Mouse (Mus musculus) mesoderm, embryonic 11.5 days (tissue): ENCODE measurements around the gene Fscn2.
A peak's percentile ranks its signal among the peaks of the same experiment; 100 is the strongest.

Experiments used
- DNase-seq: peaks from one replicate; pipeline ENCODE4 v3.0.0-alpha.2; 2012; ENCODE audit warnings: low read depth, low spot score

Fscn2 gene

DNA sequence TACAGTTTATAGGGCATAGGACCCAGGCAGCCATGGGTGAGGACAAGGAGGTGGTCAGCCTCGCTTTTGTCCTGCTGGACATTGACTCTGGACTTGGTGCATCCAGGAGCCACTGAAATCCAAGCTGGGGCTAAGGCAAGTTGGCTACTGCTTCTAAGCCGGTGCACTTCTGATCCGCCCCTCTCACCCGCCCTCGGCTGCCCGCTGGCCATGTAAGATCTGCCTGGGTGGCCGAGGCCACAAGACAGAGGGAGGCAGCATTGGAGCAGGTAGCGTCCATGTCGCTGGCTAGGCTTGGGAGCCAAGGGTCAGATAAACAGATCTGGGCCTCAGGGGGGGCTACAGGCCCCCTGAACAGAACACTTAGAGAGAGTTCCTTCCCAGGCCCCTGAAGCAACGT, at the start of gene Fscn2:
Fscn2 (plus strand) TSS at position 240 of the 400 bp plus-strand sequence.
- DNase-seq, result no peak

DNA sequence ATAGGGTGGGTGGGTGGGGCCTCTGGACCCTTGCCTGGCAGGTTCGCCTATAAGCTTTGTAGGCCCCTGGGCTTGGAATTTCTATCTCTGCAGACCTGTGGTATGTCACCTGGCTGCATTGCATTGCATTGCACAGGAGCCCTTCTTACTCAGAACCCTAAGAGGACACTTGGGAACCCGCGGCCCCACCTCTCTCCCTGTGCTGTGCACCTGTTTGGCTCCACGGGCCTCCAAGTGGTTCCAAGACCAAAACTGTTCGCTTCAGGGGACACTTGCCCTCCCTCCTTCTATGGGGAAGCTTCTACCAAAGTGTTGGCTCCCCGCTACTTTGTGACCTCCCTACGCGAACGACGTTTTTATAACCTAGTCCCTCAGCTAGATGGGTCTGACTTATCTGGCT, 49.8 kb upstream of the Fscn2 start:
- no peak for DNase-seq

DNA sequence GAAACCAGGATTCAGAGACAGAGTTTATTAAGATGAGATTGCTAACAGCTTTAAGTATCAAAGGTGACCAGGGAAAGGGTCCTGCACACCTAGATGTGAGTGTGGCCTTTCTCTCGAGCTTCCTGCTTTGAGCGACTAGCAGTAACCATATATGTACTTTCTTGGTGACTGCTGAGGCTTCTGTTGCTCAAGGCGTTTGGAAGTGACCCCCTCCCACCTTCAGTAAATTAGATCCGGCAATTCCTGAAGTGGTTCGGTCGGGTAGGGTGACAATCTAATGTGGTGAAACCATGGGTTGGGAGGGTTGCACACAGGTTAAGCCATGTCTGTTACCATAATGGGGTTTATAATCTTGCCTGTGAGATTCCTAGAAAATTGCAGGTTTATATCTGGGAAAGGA, 49.3 kb upstream of the Fscn2 start:
- no peak for DNase-seq

DNA sequence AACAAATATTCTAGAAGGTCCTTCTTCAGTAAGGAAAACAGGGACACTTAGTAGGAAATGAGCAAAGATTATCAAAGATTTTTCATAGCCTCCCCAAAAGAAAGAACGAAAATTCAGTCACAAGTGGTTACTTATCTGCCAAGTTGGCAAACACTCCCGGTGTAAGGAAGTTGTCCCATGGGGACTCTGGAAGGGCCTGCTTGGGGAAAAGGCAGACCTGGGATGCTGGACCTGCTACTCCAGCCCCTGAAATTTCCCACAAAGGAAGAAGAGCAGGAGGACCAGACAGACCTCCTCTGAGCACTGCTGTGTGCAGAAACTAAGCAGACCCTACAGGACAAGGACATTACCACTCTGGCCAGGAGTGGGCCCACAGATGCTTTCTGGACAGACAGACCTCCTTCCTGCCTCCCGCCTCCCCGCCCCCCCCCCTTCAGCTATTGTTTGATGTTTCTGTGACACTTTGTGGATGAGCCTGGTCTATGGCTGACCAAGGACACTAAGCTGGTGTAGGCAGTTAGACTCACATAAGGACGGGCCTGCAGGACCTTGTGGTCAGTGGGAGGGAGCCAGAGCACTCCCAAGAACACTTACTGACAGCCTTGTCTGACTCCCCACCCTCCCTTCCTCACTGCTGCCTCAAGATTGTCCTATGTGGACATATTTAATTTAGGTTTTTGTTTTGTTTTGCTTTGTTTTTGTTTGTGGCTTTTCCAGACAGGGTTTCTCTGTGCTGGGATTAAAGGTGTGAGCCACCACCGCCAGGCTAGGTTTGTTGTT, 47.2 kb upstream of the Fscn2 start:
- DNase-seq, result no peak

DNA sequence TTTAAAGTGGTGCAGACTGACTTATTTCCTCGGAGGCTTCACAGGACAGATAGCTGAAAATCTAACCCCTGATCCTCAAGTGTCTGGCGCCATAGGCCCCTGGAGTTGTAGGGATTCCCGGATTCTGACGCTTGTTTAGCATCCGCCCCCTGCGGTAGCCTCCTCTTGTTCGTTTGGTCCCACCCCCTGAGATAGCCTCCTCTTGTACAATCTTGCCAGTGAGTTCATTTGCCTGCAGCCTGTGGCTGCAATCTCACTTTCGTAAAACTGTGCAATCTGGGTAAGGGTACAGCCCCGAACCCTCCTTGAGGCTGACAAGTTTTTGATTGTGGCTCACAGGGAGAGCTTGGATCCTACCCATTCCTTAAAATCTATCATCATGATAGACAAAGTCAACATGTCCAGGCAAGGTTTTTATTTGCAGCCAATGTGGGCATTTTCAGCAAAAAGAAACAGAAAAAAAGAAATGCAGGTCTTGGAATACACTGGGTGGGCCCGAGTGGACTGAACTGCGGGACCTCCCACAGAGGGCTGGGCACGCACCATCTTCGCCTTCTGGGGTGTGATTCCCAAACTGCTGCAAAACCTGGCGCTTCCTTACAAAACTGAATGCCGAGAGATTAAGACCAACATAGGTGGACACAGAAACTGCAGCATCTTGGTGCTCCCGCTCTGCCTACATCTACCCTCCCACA, 46.5 kb upstream of the Fscn2 start:
- no peak for DNase-seq

DNA sequence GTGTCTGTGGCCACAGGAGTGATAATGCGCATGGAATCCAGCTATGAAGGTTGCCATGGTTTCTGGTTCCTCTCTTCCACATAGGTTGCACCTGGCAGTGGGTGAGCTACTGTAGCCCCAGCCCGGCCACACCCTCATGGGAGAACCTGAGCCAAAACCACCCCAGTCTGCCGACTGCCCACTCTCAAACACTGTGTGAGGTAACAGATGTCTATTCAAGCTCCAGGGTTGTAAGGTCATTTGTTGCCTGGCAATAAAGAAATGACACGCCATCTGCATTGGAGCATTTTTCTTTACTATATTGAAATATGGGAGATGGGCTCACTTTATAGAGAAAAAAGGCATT, 45.9 kb upstream of the Fscn2 start:
- no peak for DNase-seq

DNA sequence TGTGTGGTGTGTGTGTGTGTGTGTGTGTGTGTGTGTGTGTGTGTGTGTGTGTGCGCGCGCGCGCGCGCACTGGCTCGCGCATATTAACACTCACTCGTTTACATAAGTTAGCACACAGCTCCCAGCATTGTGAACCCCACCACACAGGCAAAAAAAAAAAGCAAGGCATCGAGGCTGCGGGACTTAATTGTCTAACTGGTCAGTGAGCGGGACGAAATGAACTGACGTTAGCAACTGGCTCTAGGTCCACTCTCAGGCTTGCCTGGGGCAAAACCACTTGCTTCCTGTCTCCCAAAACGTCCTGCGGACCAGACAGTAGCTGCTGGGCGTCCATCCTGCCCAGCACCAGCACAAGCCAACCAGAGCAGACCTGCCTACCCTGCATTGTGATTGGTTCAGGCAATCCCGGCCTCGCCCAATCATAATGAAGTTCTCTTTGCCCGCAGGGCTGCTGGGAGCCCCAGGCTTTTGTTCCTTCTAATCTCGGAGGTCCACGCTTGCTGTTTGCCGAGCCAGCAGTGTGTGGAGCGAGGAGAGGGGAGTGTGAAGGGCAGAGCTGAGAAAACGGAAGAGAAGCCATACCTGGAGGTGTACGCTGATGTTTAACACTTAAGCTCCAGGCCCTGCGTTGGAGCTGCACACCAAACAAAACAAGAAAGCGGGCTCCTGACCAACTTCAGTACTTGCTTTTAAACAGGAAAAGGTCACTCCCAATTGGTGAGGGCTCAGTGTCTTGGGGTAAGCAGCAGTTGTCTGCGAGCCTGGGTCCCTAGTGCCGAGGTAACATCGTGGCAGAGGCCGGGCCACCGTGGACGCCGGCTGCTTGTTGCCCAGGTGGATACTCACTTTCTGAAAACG, 45.3 kb upstream of the Fscn2 start:
- DNase-seq, result peak; percentile 97

DNA sequence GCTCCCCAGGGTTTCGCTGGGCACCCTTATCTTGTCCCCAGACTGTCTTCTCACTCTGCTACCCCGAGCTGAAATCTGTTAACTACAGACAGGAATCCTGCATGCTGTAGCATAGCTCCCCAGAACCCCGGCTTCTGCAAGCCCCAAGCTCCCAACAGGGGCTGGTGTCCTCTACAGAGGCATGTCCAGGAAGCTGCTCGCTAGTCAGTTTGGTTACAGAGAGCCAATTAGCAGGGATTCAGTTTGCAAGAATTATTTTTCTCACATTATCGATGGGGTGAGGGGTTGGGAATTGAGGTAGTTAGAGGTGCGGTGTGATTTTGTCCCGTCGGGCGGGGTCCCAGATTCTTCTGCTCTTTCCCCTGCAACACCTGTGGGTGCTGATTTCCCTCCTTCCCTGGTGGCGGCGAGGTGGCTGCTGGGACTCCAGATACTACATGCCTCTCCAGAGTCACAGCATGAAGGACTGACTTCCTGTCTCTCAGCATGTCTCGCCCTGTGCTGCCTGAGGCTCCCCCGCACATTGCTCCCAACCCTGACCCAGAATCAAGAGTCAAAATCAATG, 44.6 kb upstream of the Fscn2 start:
- no peak for DNase-seq

DNA sequence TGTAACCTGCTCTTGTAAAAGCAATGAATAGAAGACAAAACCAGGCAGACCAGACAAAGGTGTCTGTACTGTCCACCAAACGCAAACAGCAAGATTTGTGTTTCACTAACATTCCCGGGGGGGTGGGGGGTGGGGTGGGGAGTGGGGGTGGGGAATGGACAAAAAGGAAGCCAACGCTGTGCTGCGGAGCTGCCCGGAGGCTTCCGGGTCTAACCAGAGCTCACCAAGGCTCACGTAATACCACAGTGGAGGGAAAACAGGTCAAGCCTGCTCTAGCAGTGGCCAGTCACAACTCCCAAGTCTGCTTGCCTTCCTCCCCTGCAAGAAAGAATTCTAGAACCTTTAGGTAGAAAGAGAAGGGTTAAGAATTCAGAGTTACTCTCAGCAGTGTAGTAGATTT, 43.9 kb upstream of the Fscn2 start:
- no peak for DNase-seq

DNA sequence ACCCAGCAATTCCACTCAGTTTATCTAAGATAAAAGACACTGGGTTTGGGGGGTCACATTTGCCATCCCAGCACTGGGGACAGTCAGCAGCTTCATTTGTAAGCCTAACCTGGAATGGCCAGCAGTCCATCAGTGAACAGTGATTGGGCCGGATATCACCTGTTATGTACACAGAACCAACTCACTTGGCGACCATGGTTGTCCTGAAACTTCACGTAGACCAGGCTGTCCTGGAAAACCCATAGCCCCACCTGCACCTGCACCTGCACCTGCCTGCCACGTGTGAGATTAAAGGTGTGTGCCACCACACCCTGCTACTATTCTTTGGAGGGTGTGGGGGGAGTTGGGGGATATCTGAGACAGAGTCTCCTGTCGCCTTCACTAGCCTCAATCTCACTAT, 42.0 kb upstream of the Fscn2 start:
- DNase-seq, result no peak

DNA sequence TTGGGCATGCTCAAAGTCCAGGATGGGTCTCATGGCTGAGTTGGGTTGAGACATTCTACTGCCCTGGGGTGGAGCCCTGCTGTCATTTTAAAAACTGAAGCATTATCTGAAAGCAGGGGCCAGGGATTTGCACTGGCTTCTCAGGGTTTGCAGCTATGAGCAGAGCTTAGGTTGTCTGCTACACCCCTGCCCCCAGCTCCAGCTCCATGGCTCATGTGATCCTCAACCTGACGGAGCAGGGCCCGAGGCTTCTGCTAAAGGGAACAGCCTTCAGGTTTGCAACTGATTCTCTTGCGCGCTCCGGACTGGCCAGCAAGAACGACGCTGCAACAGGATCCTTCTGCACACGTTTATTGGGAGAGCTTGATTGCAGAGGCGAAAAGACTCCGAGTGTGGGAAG, 41.2 kb upstream of the Fscn2 start:
- DNase-seq, result no peak

DNA sequence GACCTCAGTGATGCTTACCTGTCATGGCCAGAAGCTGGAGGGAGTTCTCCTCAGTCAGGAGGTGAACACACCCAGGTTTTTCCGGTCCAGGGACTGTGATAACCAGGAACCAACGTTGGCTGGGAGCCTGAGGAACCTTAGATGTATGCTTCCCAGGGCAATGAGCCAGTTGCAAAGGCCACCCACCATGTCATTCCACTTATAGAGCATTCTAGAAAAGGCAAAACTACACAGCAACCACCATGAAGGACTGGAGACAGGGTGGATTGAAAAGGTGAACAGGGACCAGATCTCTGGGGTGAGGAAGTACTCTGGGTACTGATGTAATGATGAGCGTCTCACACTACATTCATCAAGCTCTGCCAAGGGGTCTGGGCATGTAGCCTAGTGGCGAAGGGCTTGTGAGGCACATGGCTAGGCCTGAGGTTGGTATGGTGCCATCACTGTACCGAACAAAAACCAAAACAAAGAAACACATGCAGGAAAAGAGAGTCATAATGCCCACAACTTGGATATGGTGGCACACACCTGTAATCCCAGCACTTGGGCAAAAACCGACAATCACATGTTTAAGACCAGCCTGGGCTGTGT, 25.8 kb upstream of the Fscn2 start:
- no peak for DNase-seq

DNA sequence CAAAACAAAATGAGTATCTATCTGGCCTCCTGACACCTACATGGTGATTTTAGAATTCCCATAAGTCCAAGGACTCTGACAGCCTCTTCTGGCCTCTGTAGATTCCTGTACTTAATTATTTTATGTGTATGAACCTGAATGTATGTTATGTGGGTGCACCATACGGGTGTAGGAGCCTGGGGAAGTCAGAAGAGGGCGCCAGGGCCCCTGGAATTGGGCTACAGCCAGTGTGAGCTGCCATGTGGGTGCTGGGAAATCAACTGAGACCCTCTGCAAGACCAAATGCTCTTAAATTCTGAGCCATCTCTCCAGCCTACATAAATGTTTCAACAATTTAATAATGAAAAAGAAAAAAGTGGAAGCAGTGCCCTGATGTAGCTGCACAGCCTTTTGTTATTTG, 23.9 kb upstream of the Fscn2 start:
- no peak for DNase-seq

DNA sequence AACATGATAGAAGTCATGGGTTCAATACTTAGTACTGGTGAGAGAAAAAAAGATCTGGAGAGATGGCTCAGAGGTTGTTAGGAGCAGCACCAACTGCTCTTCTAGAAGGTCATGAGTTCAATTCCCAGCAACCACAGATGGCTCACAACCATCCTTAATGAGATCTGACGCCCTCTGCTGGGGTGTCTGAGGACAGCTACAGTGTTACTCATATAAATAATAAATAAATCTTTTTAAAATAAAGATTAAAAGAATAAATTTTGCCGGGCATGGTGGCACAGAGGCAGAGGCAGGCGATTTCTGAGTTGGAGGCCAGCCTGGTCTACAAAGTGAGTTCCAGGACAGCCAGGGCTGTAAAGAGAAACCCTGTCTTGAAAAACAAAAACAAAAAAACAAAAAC, 22.5 kb upstream of the Fscn2 start:
- DNase-seq, result no peak

DNA sequence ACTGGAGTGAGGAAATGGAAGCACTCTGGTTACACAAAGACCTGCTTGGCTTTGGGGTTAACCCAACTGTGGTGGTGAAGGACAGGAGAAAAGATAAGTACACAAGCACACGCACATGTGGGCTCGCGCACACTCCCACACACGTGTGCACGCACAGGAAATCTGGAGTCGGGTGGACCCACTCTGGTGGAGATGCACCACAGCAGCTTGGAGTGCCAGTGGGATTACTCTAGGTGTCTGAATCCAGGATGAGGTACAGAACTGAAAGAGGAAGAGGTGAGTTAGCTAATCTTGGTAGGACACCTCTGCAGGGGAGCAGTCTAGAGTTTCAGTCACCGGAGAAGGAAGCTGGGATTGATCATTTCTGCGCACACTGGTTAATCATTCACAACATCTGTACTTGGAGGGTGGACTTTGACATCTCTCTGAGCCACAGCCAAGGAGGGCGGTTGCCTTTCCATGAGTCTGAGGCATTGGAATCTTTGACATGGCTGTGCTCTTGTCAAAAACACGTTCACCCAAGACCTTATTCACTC, 21.3 kb upstream of the Fscn2 start:
- no peak for DNase-seq

DNA sequence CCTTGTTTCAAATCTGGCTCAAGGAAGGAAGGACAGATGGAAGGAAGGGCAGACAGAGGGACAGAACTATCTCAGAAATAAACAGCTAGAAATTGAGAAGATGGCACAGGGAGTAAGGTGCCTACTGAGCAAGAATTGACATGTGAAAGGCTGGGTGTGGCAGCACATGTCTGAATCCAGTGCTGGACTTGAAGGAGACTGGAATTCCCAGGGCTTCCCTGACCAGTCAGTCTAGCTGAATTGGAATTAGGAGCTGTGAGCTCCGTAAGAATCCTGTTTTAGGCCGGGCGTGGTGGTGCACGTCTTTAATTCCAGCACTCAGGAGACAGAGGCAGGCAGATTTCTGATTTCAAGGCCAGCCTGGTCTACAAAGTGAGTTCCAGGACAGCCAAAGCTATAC, 19.7 kb upstream of the Fscn2 start:
- DNase-seq, result no peak

DNA sequence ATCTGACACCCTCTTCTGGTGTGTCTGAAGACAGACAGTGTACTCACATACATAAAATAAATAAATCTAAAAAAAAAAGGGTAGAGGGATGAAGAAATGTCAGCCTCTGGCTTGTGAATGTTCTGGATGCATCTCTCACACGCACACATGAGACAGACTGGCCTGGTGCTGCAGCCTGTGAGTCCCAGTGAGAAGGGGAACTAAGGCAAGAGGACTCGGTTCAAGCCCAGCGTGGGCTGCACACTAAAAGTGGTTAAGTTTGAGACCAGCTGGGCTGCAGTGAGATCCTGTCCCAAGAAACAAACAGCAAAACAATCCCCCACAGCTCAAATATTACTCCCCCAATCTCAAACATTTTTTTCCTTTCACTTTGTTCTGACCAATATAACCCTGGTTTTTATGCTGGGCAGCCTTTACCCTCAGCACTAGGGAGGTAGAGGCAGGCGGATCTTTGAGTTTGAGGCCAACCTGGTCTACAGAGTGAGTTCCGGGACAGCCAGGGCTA, 18.6 kb upstream of the Fscn2 start:
- DNase-seq, result no peak

DNA sequence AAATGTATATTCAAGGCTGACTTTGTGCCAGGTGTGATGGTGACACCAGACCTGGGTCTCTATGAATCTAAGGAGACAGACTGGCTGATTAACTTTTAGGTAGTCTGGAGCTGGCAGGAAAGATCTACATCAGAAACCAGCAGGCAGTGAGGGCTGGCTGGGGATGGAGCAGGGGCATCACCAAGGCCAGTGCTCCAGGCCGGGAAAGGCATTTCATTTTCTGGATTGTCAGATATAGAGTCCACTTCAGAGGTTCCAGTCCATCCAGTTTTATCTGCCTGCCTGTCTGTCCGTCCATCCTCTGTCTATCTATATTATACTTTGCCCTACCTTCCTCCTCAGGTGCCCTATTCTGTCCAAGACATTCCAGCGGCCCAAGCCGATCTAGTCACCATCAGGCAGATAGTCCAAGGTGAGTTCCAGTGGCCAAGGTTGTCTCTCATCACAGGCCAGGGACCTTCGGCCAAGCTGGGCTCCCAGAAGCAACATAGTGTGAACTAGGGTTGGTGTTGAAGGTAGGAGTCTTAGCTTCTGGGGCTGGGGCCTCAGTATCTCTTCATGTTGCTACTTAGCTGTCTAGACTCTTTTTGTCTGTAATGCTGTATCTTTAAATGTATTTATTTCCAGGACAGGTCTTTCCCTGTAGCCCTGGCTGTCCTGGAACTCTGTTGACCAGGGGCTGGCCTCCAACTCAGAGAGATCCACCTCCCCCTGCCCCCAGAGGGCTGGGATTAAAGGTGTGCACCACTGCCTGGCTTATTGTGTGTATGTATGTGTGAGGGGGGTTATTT, 17.6 kb upstream of the Fscn2 start:
- DNase-seq, result no peak

DNA sequence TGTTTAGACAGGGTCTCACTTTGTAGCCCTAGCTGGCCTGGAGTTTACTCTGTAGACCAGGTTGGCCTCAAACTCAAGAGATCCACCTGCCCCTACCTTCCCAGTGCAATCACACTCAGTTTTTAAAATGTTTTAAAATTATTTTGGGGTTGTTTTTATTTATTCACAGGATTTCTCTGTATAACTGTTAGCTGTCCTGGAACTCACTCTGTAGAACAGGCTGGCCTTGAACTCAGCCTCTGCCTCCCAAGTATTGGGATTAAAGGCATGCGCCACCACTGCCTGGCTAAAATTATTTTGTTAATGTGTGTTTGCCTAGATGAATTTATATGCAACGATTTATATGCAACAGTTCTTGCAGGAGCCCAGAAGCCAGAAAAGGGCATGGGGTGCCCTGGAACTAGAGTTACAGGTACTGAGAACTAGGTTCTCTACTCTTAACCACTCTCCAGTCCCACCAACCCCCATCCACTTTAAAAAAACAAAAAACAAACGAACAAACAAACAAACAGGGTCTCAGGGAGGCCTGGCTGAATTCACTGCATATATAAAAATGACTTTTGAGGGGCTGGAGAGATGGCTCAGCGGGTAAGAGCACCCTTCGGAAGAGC, 16.9 kb upstream of the Fscn2 start:
- DNase-seq, result no peak

DNA sequence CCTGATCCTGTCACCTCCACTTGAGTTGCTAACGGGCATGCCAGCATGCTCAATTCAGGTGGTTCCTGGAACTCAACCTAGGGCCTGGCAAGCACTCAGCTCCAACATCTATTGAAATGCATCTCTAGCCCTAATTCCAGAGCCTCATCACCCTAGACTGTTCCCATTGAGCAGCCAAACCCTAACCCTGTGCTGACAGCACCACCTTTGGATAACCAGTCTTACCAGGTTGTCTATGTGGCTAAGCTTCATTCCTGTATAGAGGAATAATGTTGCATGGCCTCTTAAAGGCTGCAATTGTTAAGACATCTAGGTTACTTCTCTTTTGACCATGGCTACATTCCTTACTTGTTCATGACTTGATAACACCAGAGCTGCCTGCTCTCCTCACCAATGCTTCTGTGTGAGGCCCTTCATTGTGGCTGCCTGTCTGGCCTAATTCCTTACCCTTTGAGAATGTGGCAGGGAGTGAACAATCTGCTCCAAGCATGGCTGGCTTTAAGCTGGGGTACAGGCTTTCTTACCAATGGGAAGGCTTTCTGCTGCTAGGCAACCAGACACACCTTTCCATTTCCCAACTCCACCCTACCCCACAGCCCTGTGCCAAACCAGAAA, 16.2 kb upstream of the Fscn2 start:
- DNase-seq, result no peak
